Mouse (Mus musculus) cerebellum, adult (tissue): ENCODE measurements at regions not wholly inside any gene's neighbourhood (a gene's known extent, or its start where the extent isn't known, plus 50 kb on each side); places are given as distances from the start of the nearest gene placed in this dataset.

Experiments
- ATAC-seq: cut with Nextera tagmentation; 2 replicates; pipeline ENCODE4 v1.9.2; 2017; ENCODE audit warnings: mild to moderate bottlenecking, moderate library complexity, mixed read lengths; ENCODE audit not compliant: insufficient number of reproducible peaks, low FRiP score, low TSS enrichment

DNA sequence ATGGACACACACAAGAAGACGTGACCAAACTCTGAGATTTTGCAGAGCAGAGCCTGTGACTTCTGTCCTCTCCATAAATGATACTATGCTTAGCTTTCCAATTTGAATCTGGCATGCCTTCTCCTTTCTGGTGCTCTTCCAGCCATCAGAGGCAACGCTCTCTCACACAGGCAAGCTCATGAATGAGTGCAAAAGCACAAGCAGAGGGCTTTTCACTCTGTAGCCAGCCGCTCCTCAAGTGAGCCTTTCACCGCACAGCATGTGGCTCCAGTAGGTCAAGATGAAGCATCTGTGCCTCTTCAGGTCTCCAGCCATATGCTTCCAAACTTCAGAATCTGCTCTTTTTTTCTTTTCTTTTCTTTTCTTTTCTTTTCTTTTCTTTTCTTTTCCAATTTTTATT lies 106.2 kb downstream of the Spry2 start:
- peak; percentile 83 for ATAC-seq

DNA sequence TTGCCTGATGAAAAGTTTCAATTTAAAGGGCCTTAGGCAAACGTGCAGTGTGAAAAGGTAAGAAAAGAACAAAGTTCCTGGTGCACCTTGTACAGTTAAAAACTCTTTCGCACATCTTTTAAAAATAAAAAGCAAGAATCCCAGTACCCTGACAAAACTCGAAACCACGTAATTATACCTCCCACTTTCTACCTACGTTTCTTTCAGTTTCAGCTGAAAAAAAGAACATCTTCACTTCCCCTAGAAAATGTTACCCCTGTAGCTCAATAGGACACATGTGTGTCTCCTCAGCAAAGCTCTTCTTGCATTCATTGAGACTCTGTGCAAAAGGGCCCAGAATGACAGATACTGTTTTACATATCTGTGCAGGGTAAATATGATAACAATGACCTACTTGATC lies 113.2 kb downstream of the Spry2 start:
- no peak for ATAC-seq

- ATAC-seq, result peak; percentile 53
Observed at GRCm38 (mm10) chr14:105779760-105780159, 116.9 kb downstream of the Spry2 start.

- peak; percentile 94 for ATAC-seq
Observed at GRCm38 (mm10) chr14:105779349-105779748, 117.3 kb downstream of the Spry2 start.

DNA sequence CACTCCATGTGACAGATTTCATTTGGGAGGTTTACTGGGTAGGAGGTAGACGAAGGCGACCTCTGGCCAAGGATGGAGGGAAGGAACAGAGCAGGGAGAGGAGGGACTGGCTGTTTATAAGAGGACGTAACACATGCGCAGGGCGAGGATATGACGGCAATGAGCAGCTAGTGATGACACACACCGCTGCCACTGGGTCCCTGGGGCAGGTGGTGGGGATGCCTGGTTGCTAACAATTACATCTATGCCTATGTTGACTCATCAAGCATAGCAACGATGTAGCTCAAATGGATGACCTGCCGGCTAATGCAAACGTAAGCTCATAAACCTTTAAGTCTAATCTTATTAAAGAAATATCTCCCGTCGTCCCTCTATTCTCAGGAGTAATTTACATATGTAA lies 122.9 kb downstream of the Spry2 start:
- no peak; the same call in 1 of the 2 replicates for ATAC-seq

DNA sequence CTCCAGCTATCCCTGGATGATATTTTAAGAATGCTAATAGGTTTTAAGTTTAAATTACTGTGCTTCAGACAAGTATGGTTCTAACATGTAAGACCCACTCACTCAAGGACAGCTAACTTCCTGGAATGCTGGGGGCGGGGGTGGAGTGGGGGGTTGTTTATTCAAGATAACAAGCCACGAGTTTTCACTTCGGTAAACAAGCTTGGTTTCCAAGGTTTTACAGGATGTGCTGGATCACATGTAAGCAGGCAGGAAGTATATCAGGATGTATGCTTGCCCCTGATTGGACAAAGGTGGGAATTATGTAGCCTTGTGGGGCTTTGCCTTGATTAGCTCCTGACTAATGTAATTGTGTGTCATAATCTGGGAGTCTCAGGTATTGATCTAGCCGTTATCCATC lies 129.5 kb downstream of the Spry2 start:
- ATAC-seq, result no peak

GRCm38 (mm10) chr14:105752509-105753375 lies 143.9 kb downstream of the Spry2 start:
- ATAC-seq, result no peak

- no peak for ATAC-seq
Observed at GRCm38 (mm10) chr14:105751762-105752161, 144.9 kb downstream of the Spry2 start.

DNA sequence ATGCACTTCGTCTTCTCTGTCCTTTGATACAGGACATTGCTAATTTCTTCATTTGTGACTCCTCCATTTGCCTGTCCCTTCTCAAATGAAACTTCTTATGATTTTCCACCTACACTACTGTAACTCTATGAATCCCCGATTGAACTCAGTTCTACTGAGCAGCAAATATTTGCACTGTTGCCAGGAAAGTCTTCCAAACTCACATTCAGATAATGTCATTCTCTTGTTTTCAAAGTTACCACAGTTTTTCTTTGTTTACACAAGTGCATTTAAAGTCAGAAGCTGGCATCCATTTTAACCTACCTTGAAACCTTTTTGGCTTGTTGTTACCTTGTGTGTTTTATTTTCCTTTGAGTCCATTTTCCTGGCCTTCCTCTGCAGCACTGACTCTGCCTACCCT lies 152.0 kb downstream of the Spry2 start:
- ATAC-seq, result no peak

- ATAC-seq, result no peak
Observed at GRCm38 (mm10) chr14:105744125-105744524, 152.5 kb downstream of the Spry2 start.

DNA sequence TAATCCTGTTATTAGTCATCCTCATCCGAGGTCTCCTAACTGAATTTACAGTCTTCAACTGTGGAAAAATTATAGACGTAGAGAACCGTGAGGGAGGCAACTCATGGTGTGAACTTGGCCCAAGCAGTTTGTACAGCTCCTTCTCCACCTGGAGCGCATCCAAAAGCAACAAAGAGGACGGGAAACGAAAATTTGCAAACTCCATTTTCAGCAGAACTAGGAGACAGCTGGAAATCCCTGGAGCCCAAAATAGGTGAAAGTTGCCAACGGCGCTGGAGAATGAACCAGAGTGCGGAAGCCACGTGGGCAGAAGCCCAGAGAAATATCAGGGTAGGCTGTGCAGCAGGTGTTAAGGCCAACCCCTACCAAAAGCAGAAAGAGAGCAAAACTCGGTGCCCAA lies 155.7 kb downstream of the Spry2 start:
- peak; percentile 6; the same call in 1 of the 2 replicates for ATAC-seq

- no peak for ATAC-seq
Observed at GRCm38 (mm10) chr14:105738568-105738967, 158.1 kb downstream of the Spry2 start.

- no peak for ATAC-seq
Observed at GRCm38 (mm10) chr14:105736352-105736751, 160.3 kb downstream of the Spry2 start.

- ATAC-seq, result no peak
Observed at GRCm38 (mm10) chr14:105734291-105734690, 162.3 kb downstream of the Spry2 start.

DNA sequence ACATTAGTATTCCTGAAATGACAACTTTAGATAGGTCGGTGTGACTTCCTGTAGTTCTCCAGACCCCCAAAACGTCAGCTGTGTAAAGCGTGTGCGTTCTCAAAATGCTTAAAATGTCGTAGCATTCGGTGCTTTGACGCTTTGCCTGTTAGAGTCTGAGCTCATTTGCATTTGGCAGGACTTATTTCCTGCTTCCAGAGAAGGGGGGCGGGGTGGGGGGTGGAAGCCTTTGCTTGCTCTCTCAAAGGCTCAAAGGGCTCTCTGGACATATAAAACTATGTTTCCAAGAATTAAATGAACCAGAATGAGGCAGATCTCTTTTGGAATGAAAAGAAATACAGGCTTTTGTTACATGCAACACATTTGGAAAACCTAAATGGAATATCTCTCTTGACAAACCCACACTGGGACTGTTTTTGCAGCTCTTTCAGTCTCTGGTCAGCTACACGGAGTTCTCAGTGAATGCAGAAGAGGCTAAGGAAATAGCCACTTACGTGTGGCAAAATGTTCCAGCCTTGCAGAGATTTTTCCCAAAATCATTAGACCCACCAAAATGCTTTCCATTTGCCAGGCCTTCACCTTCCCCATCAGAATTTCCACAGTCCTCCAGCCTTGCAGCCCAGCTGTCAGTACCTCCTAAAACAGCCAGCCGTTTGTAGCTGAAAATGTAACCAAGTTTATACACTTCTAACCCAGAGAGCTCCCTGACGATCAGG lies 163.4 kb downstream of the Spry2 start:
- ATAC-seq, result 0 out of 2 replicates have a peak, but pooled peaks have one; percentile 5

DNA sequence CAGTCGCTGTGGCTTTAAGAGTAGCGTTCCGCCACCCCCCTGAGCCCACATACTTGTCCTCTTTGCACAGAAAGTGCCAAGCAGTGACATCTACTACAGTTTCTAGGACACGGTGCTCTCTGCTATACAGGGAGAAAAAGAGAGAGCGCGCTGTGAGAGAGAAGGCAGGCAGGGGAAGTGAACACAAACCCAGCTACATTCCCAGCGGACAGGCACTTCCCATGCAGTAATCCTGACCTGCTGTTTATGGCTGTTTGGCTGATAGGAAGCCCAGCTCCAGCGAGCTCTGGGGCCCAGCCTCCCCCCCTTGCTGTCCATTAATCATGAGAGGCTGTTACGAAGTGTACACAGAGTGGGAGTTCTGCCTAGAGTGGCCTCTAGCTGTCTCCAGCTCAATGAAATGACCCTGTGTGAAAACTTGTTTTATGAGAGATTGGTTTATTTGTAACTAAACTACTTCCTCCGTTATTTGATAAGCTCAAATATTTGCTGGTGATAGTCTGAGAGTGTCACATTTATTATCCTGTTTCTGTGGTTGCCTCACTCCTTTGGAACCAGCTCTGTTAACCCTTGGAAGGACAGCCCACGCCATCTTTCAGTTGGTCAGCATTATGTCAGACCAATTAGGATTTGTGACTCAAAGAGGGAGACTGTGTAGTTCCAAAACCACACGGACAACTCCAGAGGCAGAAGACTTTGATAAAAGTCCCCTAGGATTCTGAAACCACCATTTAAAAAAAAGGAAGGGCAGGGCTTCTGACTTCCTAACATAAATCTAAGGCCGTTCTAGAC lies 164.2 kb downstream of the Spry2 start:
- ATAC-seq, result peak; percentile 91

DNA sequence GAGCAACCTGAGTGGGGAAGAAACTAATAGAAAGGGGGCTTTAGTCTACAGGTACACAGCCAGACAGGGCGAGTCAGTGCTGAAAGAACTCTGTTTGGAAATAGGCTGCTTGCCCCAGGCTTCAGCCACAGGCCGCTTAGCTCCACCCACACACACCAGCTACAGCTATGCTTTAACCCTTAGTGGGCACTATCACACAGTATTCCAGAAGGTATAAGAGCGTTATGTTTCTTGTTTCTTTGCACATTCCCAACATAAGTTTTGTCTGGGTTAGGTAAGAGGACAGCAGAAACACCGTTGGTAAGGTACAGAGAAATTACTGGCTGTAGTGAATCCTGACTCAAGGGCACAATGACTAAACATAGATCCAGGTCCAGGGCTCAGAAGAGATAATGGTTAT lies 165.8 kb downstream of the Spry2 start:
- ATAC-seq, result peak; percentile 64

DNA sequence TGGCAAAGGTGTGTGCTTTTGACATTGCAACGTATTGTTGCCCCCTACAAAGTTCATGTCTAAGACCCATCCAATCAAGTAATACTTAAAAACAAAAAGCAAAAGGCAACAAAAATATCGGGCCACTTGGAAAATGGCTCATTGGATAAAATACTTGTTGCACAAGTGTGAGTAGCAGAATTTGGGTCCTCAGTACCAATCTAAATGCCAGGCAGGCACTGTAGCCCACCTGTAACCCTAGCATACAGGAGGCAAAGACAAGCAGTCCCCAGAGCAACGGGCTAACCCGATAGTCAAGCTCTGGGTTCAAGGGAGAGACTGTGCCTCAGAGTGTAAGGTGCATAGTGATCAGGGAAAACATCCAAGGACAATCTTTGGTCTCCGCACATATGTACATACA lies 167.8 kb downstream of the Spry2 start:
- ATAC-seq, result no peak

GRCm38 (mm10) chr14:105725741-105726140 lies 170.9 kb downstream of the Spry2 start:
- ATAC-seq, result no peak

- no peak for ATAC-seq
Observed at GRCm38 (mm10) chr14:105722923-105723322, 173.7 kb downstream of the Spry2 start.

GRCm38 (mm10) chr14:105721576-105721975 lies 175.0 kb downstream of the Spry2 start:
- ATAC-seq, result no peak
